Mouse (Mus musculus): ENCODE results near the gene Gtpbp3.

The Gtpbp3 gene

GRCm38 (mm10) chr8:71497881-71498501, 10.1 kb downstream of the Gtpbp3 start:
- DNase-seq (ENCODE audit: low spot score) = peak; percentile 37

GRCm38 (mm10) chr8:71498816-71499690, 11.2 kb downstream of the Gtpbp3 start:
- peak; percentile 61 for DNase-seq (ENCODE audit: low spot score)

DNA sequence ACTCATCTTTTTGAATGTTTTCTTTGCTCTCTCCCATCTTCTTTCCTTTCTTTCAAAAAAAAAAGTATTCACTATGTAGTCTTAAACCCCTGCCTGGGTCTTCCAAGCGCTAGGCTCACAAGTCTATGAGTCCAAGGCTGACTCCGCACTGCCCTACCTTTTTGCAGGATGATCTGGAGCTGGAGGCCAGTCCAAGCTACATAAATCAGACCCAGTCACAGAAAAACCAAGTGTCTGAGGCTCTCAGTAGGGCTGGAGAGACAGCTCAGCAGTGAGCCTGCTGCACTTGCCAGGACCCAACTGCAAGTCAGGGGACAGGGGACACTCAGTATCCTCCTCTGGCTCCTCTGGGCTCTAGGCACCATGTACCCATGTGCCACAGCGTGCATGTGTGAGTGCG, 16.4 kb downstream of the Gtpbp3 start:
- no peak for DNase-seq (ENCODE audit: low spot score)

GRCm38 (mm10) chr8:71505326-71505725, 17.4 kb downstream of the Gtpbp3 start:
- no peak for DNase-seq (ENCODE audit: low spot score)

GRCm38 (mm10) chr8:71505979-71506378, 18.1 kb downstream of the Gtpbp3 start:
- DNase-seq (ENCODE audit: low spot score) = no peak

DNA sequence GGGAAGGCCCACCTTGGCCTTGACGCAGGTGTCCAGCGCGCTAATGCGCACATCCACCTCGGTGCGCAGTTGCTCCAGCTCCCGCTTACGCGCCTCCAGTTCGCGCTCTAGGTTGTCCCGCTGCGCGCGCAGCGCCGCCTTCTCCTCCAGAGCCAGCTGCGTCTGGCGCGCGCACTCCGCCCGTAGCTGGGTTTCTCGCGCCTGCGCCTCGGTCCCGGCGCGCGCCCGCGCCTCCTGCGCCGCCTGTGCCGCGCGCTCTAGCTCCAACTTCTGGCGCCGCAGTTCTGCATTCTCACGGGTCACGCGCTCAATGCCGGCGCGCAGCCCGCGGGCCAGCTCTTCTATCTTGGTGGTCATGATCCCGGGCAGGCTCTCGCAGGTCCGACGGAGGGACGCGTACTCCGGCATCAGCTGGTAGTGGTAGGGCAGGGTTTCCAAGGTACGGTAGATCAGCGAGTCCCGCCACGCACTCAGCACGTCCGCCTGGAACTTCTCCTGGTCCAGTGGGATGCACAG, 19.7 kb downstream of the Gtpbp3 start:
- DNase-seq (ENCODE audit: low spot score) = peak; percentile 94

GRCm38 (mm10) chr8:71509316-71509715, 21.4 kb downstream of the Gtpbp3 start:
- DNase-seq (ENCODE audit: low spot score) = no peak

- peak; percentile 43 for DNase-seq (ENCODE audit: low spot score)
Measured at GRCm38 (mm10) chr8:71511644-71512043, 23.7 kb downstream of the Gtpbp3 start, which contains the start of gene Plvap. Gene Plvap, minus strand, starts transcription at chr8:71511752.

GRCm38 (mm10) chr8:71513018-71513754, 25.3 kb downstream of the Gtpbp3 start:
- no peak for DNase-seq (ENCODE audit: low spot score)

GRCm38 (mm10) chr8:71515043-71515442, 27.1 kb downstream of the Gtpbp3 start:
- DNase-seq (ENCODE audit: low spot score) = no peak

- peak; percentile 66 for DNase-seq (ENCODE audit: low spot score)
Measured at GRCm38 (mm10) chr8:71516786-71517185, 28.9 kb downstream of the Gtpbp3 start.

DNA sequence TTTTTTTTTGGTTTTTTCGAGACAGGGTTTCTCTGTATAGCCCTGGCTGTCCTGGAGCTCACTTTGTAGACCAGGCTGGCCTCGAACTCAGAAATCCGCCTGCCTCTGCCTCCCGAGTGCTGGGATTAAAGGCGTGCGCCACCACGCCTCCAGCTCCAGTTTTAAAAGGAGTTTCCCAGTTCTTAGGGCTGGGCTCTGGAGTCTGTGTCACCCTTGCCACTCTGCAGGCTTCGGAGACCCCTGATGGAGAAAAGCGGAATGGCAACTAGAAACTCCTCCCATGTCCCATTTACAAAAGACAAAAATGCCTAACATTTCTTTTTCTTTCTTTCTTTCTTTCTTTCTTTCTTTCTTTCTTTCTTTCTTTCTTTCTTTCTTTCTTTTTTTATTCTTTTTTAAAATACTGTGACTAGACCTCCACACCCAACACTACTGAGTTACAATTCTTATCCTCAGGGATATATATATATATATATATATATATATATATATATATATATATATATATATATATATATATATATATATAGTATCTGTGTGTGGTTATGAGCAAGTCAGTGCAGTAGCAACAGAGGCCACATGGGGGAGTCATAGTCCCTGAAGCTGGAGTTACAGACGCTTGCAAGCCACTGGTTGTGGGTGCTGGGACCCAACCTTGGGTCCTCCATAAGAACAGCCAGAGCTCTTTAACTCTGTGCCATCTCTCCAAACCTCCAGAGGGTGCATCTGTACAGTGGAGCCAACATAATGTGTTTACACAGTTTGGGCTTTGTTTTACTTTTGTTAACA, 31.3 kb downstream of the Gtpbp3 start:
- DNase-seq (ENCODE audit: low spot score) = peak; percentile 81

DNA sequence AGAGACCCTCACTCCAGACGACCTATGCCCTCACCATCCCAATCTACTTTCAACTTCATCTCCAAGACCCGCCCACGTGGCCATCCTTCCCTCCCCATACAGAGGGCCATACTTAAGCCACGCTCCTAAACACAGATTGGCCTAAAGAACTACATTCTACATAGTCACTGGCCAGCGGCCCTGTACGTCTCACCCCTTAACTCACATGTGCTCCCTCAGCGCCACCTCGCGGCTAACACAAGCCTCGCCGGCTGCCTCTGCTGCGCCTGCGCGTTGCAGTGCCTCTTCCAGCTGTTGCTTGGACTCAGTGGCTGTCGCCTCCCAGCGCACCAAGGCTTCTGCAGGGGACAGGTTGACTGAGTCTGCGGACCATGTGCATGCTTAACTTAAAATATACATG, 33.7 kb downstream of the Gtpbp3 start:
- DNase-seq (ENCODE audit: low spot score) = peak; percentile 99

- DNase-seq (ENCODE audit: low spot score) = no peak
Measured at GRCm38 (mm10) chr8:71525226-71526050, 37.5 kb downstream of the Gtpbp3 start, which contains the start of gene Ccdc194. Gene Ccdc194, minus strand, starts transcription at chr8:71525711.

GRCm38 (mm10) chr8:71526272-71526671, 38.4 kb downstream of the Gtpbp3 start:
- DNase-seq (ENCODE audit: low spot score) = peak; percentile 55

GRCm38 (mm10) chr8:71527162-71527870, 39.4 kb downstream of the Gtpbp3 start:
- DNase-seq (ENCODE audit: low spot score) = no peak

- no peak for DNase-seq (ENCODE audit: low spot score)
Measured at GRCm38 (mm10) chr8:71528362-71529073, 40.6 kb downstream of the Gtpbp3 start.

GRCm38 (mm10) chr8:71530735-71531467, 43.0 kb downstream of the Gtpbp3 start:
- peak; percentile 58 for DNase-seq (ENCODE audit: low spot score)
